In genomic region chr19:56652034-56652962, GRCm38 (mm10) we compare ENCODE assay signal across 8 mouse cellular contexts.
DNase-seq lines count a peak whose midpoint lies in the region; ATAC-seq lines count a peak whose summit lies in the region.

No protein-coding gene starts in this region.

- H3K4me3 ChIP-seq in forebrain, embryonic 16.5 days (replicated peaks; ENCODE audit: low read length), result peak overlapping the region; percentile 13
- H3K4me3 ChIP-seq in hindbrain, embryonic 11.5 days (ENCODE audit: low read depth, low read length), result no peak overlapping the region
- H3K4me3 ChIP-seq in limb, embryonic 13.5 days, result peak overlapping the region; percentile 16; the same call in 1 of the 2 replicates
- peak overlapping the region; percentile 14 for H3K4me3 ChIP-seq in midbrain, embryonic 15.5 days

- H3K4me2 ChIP-seq in forebrain, embryonic 16.5 days (ENCODE audit: low read length), result peak overlapping the region; percentile 43
- H3K4me2 ChIP-seq in hindbrain, embryonic 11.5 days (replicated peaks; ENCODE audit: low read depth, low read length), result peak overlapping the region; percentile 21
- peak overlapping the region; percentile 55 for H3K4me2 ChIP-seq in limb, embryonic 13.5 days (replicated peaks)
- H3K4me2 ChIP-seq in midbrain, embryonic 15.5 days, result peak overlapping the region; percentile 44

- no peaks in the 10 kb centered on the region for H3K9me3 ChIP-seq in forebrain, embryonic 16.5 days (ENCODE audit: control insufficient read depth, low read length)
- H3K9me3 ChIP-seq in hindbrain, embryonic 11.5 days (ENCODE audit: control insufficient read depth, low read length), result no peaks in the 10 kb centered on the region
- 0 out of 2 replicates have a peak, but pooled peaks cover 4% of the 10 kb centered on the region for H3K9me3 ChIP-seq in limb, embryonic 13.5 days
- H3K9me3 ChIP-seq in midbrain, embryonic 15.5 days, result no peaks in the 10 kb centered on the region

- peaks cover 19% of the 10 kb centered on the region for H3K4me1 ChIP-seq in forebrain, embryonic 16.5 days (replicated peaks; ENCODE audit: control insufficient read depth, insufficient read depth, low read length)
- 0 out of 2 replicates have a peak, but pooled peaks cover 3% of the 10 kb centered on the region for H3K4me1 ChIP-seq in hindbrain, embryonic 11.5 days (replicated peaks; ENCODE audit: control insufficient read depth, insufficient read depth, low read length)
- peaks cover 20% of the 10 kb centered on the region for H3K4me1 ChIP-seq in limb, embryonic 13.5 days
- peaks cover 11% of the 10 kb centered on the region for H3K4me1 ChIP-seq in midbrain, embryonic 15.5 days

- peak; percentile 66 for ATAC-seq in forebrain, embryonic 16.5 days
- ATAC-seq in hindbrain, embryonic 11.5 days (ENCODE audit: low FRiP score), result peak; percentile 69
- ATAC-seq in limb, embryonic 13.5 days (ENCODE audit: low FRiP score, low read depth), result peak; percentile 93
- ATAC-seq in midbrain, embryonic 15.5 days (replicated peaks), result 0 out of 2 replicates have a peak, but pooled peaks have one; percentile 33

- 0 out of 2 replicates have a peak overlapping the region, but pooled peaks have one; percentile 22 for H3K9ac ChIP-seq in forebrain, embryonic 16.5 days (replicated peaks; ENCODE audit: low read depth, low read length)
- H3K9ac ChIP-seq in hindbrain, embryonic 11.5 days (ENCODE audit: low read depth, low read length), result no peak overlapping the region
- no peak overlapping the region for H3K9ac ChIP-seq in limb, embryonic 13.5 days
- H3K9ac ChIP-seq in midbrain, embryonic 15.5 days, result no peak overlapping the region

- no peaks in the 10 kb centered on the region for H3K36me3 ChIP-seq in forebrain, embryonic 16.5 days (ENCODE audit: control insufficient read depth, insufficient read depth)
- H3K36me3 ChIP-seq in hindbrain, embryonic 11.5 days (ENCODE audit: control insufficient read depth, insufficient read depth, low read length), result no peaks in the 10 kb centered on the region
- no peaks in the 10 kb centered on the region for H3K36me3 ChIP-seq in limb, embryonic 13.5 days
- H3K36me3 ChIP-seq in midbrain, embryonic 15.5 days (replicated peaks), result no peaks in the 10 kb centered on the region

- peak; percentile 67 for DNase-seq in ZHBTc4 (ENCODE audit: low read depth, low spot score)
- DNase-seq in hindbrain, embryonic 11.5 days (ENCODE audit: low spot score), result peak; percentile 48
- no peak for DNase-seq in thymus, postnatal 14 days
- DNase-seq in spleen, postnatal 36 days (ENCODE audit: low spot score in 2 of 2), result no peak
- no peak for DNase-seq in right cerebral cortex, adult 18-20 months

- 7% methylated on average over 19 of the region's 19 CpGs for WGBS in forebrain, embryonic 16.5 days
- WGBS in hindbrain, embryonic 11.5 days, result 22% methylated on average over 19 of the region's 19 CpGs
- 6% methylated on average over 19 of the region's 19 CpGs for WGBS in limb, embryonic 13.5 days
- WGBS in midbrain, embryonic 15.5 days, result 9% methylated on average over 19 of the region's 19 CpGs

- H3K27ac ChIP-seq in forebrain, embryonic 16.5 days (ENCODE audit: low read length), result no peak overlapping the region
- H3K27ac ChIP-seq in hindbrain, embryonic 11.5 days (ENCODE audit: low read depth, low read length), result no peak overlapping the region
- no peak overlapping the region for H3K27ac ChIP-seq in limb, embryonic 13.5 days
- no peak overlapping the region for H3K27ac ChIP-seq in midbrain, embryonic 15.5 days

- H3K27me3 ChIP-seq in forebrain, embryonic 16.5 days (replicated peaks; ENCODE audit: control insufficient read depth, insufficient read depth, low read length), result no peaks in the 10 kb centered on the region
- H3K27me3 ChIP-seq in hindbrain, embryonic 11.5 days (ENCODE audit: control insufficient read depth, insufficient read depth, low read length), result peaks cover 2% of the 10 kb centered on the region; the same call in 1 of the 2 replicates
- H3K27me3 ChIP-seq in limb, embryonic 13.5 days, result no peaks in the 10 kb centered on the region; the same call in 1 of the 2 replicates
- no peaks in the 10 kb centered on the region for H3K27me3 ChIP-seq in midbrain, embryonic 15.5 days (replicated peaks)

Comparison
In these comparisons a context has a peak if more than half of its experiments do, and no peak if none do; other contexts are left out.
1. DNase-seq: peak in ZHBTc4 (single experiment) and hindbrain, embryonic 11.5 days (single experiment); none in thymus, postnatal 14 days (single experiment), spleen, postnatal 36 days (0 of 2) and right cerebral cortex, adult 18-20 months (single experiment).
2. ATAC-seq: peak in every context shown above with its lines; median percentile 93 in limb, embryonic 13.5 days; 69 in hindbrain, embryonic 11.5 days; 66 in forebrain, embryonic 16.5 days; 33 in midbrain, embryonic 15.5 days.
3. Peak in every context shown above with its lines, with median percentiles within 50 percentile points of each other: H3K4me2 ChIP-seq.